ENCODE assay signal across 8 mouse cellular contexts in genomic region chr6:72414076-72414756, GRCm38 (mm10). TPM values are rescaled to one million over a fixed set of nuclear protein-coding genes. Genes with fewer than 3 reads are reported as not detected.
DNase-seq lines count a peak whose midpoint lies in the region; ATAC-seq and TF ChIP-seq lines count a peak whose summit lies in the region.

Gene Ggcx, plus strand, starts transcription at chr6:72414308.

- no peaks in the 10 kb centered on the region; the same call in 1 of the 2 replicates for H3K79me2 ChIP-seq in CH12.LX (replicated peaks; ENCODE audit: control insufficient read depth, extremely low read depth, insufficient read depth, poor library complexity, severe bottlenecking)

- TF ChIP-seq CTCF in CH12.LX (conservative IDR thresholded peaks at IDR 0.05 in 1 of 2, IDR thresholded peaks at IDR 0.05 in 1 of 2; ENCODE audit: low read depth in 2 of 2, low read length in 2 of 2) = no peak
- TF ChIP-seq CTCF in heart, postnatal 0 days (IDR thresholded peaks at IDR 0.05; ENCODE audit: low read depth) = peak; percentile 11; the same call in 1 of the 2 replicates
- peak; percentile 21; the same call in 1 of the 2 replicates for TF ChIP-seq CTCF in liver, postnatal 0 days (IDR thresholded peaks at IDR 0.05; ENCODE audit: low read depth)

- WGBS in forebrain, embryonic 12.5 days = 2% methylated on average over 33 of the region's 33 CpGs
- 2% methylated on average over 33 of the region's 33 CpGs for WGBS in heart, postnatal 0 days
- WGBS in large intestine, adult 2 months = under 1% methylated on average over 33 of the region's 33 CpGs
- WGBS in liver, postnatal 0 days (ENCODE audit: insufficient replicate concordance) = 1% methylated on average over 33 of the region's 33 CpGs
- 2% methylated on average over 33 of the region's 33 CpGs for WGBS in neural tube, embryonic 14.5 days

- no peak within 1 kb of the TSS for H3K27ac ChIP-seq in CH12.LX (ENCODE audit: insufficient read depth, low read depth)
- H3K27ac ChIP-seq in forebrain, embryonic 12.5 days = no peak within 1 kb of the TSS
- peak within 1 kb of the TSS; percentile 58 for H3K27ac ChIP-seq in heart, postnatal 0 days (ENCODE audit: low read depth)
- H3K27ac ChIP-seq in liver, postnatal 0 days (ENCODE audit: low read depth) = peak within 1 kb of the TSS; percentile 73
- H3K27ac ChIP-seq in neural tube, embryonic 14.5 days (ENCODE audit: low read depth, low read length) = 0 out of 2 replicates have a peak within 1 kb of the TSS, but pooled peaks have one; percentile 8

- TF ChIP-seq POLR2A in CH12.LX (IDR thresholded peaks at IDR 0.05; ENCODE audit: low read depth, low read length) = peak; percentile 85

- no peaks in the 10 kb centered on the region for H3K27me3 ChIP-seq in CH12.LX (replicated peaks)
- 0 out of 2 replicates have a peak, but pooled peaks cover 4% of the 10 kb centered on the region for H3K27me3 ChIP-seq in forebrain, embryonic 12.5 days
- H3K27me3 ChIP-seq in heart, postnatal 0 days (ENCODE audit: control insufficient read depth, insufficient read depth, low read length) = no peaks in the 10 kb centered on the region
- no peaks in the 10 kb centered on the region for H3K27me3 ChIP-seq in liver, postnatal 0 days (ENCODE audit: insufficient read depth, low read length)
- no peaks in the 10 kb centered on the region for H3K27me3 ChIP-seq in neural tube, embryonic 14.5 days (ENCODE audit: control insufficient read depth, insufficient read depth, low read length)

- ATAC-seq in forebrain, embryonic 12.5 days (ENCODE audit: low FRiP score) = peak; percentile 97
- ATAC-seq in heart, postnatal 0 days (ENCODE audit: insufficient read depth, low read depth) = peak; percentile 96
- ATAC-seq in liver, postnatal 0 days = peak; percentile 88
- ATAC-seq in neural tube, embryonic 14.5 days (ENCODE audit: low read depth) = peak; percentile 96

- DNase-seq in CH12.LX (ENCODE audit: extremely low read depth) = peak; percentile 96
- DNase-seq in c-Kit-positive CD71-positive TER-119-negative erythroid progenitor cells, embryonic 14.5 days (ENCODE audit: low read depth) = peak; percentile 92
- peak; percentile 96 for DNase-seq in heart, postnatal 0 days (ENCODE audit: low spot score)
- peak; percentile 85 for DNase-seq in large intestine, adult 2 months (ENCODE audit: low read depth, low spot score)
- DNase-seq in liver, postnatal 0 days = peak; percentile 95
- peak; percentile 99 for DNase-seq in testis, postnatal 10 days (ENCODE audit: low spot score)

- no peak for TF ChIP-seq RAD21 in CH12.LX (IDR thresholded peaks at IDR 0.05; ENCODE audit: low read depth, low read length)

- peaks cover 10 to 31% of the 10 kb centered on the region in 2 experiments for H3K36me3 ChIP-seq in CH12.LX (replicated peaks in 1 of 2; ENCODE audit: control insufficient read depth in 1 of 2, insufficient read depth in 1 of 2, low read length in 1 of 2)
- peaks cover 16% of the 10 kb centered on the region for H3K36me3 ChIP-seq in forebrain, embryonic 12.5 days (replicated peaks)
- peaks cover 17% of the 10 kb centered on the region for H3K36me3 ChIP-seq in heart, postnatal 0 days (replicated peaks; ENCODE audit: control insufficient read depth, insufficient read depth, low read length)
- H3K36me3 ChIP-seq in liver, postnatal 0 days (replicated peaks; ENCODE audit: insufficient read depth, low read length) = peaks cover 15% of the 10 kb centered on the region
- H3K36me3 ChIP-seq in neural tube, embryonic 14.5 days (ENCODE audit: control insufficient read depth, insufficient read depth, low read length) = peaks cover 10% of the 10 kb centered on the region; the same call in 1 of the 2 replicates

- H3K9me3 ChIP-seq in CH12.LX (replicated peaks; ENCODE audit: low read length) = no peaks in the 10 kb centered on the region
- H3K9me3 ChIP-seq in forebrain, embryonic 12.5 days = no peaks in the 10 kb centered on the region
- H3K9me3 ChIP-seq in heart, postnatal 0 days (replicated peaks; ENCODE audit: control insufficient read depth, low read length) = no peaks in the 10 kb centered on the region
- H3K9me3 ChIP-seq in liver, postnatal 0 days (ENCODE audit: low read length) = no peaks in the 10 kb centered on the region
- H3K9me3 ChIP-seq in neural tube, embryonic 14.5 days (ENCODE audit: control insufficient read depth, low read length) = no peaks in the 10 kb centered on the region

- H3K9ac ChIP-seq in CH12.LX (ENCODE audit: insufficient read depth, low read depth) = peak within 1 kb of the TSS; percentile 74
- peak within 1 kb of the TSS; percentile 83 for H3K9ac ChIP-seq in forebrain, embryonic 12.5 days
- peak within 1 kb of the TSS; percentile 85 for H3K9ac ChIP-seq in heart, postnatal 0 days (replicated peaks; ENCODE audit: low read depth, low read length)
- H3K9ac ChIP-seq in liver, postnatal 0 days (replicated peaks) = peak within 1 kb of the TSS; percentile 76
- H3K9ac ChIP-seq in neural tube, embryonic 14.5 days (replicated peaks; ENCODE audit: low read depth, low read length) = peak within 1 kb of the TSS; percentile 66

- dilution Hi-C loops in CH12.LX (cut with MboI; ENCODE audit: extremely low pct_ligation_motif_present, extremely low pct_unique_long_range_greater_than_20kb, low sequenced_read_pairs) = no loop called here

- TF ChIP-seq EP300 in CH12.LX (IDR thresholded peaks at IDR 0.05; ENCODE audit: low read length) = no peak
- TF ChIP-seq EP300 in heart, postnatal 0 days (IDR thresholded peaks at IDR 0.05; ENCODE audit: low read depth) = no peak
- no peak for TF ChIP-seq EP300 in liver, postnatal 0 days (IDR thresholded peaks at IDR 0.05; ENCODE audit: low read depth)

- H3K4me2 ChIP-seq in CH12.LX (ENCODE audit: insufficient read depth, low read depth, poor library complexity, severe bottlenecking) = peak within 1 kb of the TSS; percentile 82
- H3K4me2 ChIP-seq in forebrain, embryonic 12.5 days = peak within 1 kb of the TSS; percentile 81
- peak within 1 kb of the TSS; percentile 82 for H3K4me2 ChIP-seq in heart, postnatal 0 days (ENCODE audit: low read depth, low read length)
- H3K4me2 ChIP-seq in liver, postnatal 0 days (ENCODE audit: low read depth, low read length) = peak within 1 kb of the TSS; percentile 92
- peak within 1 kb of the TSS; percentile 88 for H3K4me2 ChIP-seq in neural tube, embryonic 14.5 days (ENCODE audit: low read depth, low read length)

- H3K4me3 ChIP-seq in CH12.LX (replicated peaks in 1 of 3; ENCODE audit: low read depth in 2 of 3, low read length in 2 of 3, poor library complexity in 1 of 3) = peak within 1 kb of the TSS; percentile 88 to 99 (median 97)
- peak within 1 kb of the TSS; percentile 78 for H3K4me3 ChIP-seq in forebrain, embryonic 12.5 days (replicated peaks)
- H3K4me3 ChIP-seq in heart, postnatal 0 days (ENCODE audit: low read depth, low read length) = peak within 1 kb of the TSS; percentile 85
- H3K4me3 ChIP-seq in liver, postnatal 0 days (ENCODE audit: low read depth, low read length) = peak within 1 kb of the TSS; percentile 72
- H3K4me3 ChIP-seq in neural tube, embryonic 14.5 days (ENCODE audit: low read depth, low read length) = peak within 1 kb of the TSS; percentile 46

- peaks cover 4 to 25% of the 10 kb centered on the region in 2 experiments; a peak in 3 of 4 replicates for H3K4me1 ChIP-seq in CH12.LX (ENCODE audit: control insufficient read depth in 1 of 2, insufficient read depth in 2 of 2)
- peaks cover 18% of the 10 kb centered on the region for H3K4me1 ChIP-seq in forebrain, embryonic 12.5 days
- peaks cover 8% of the 10 kb centered on the region; the same call in 1 of the 2 replicates for H3K4me1 ChIP-seq in heart, postnatal 0 days (ENCODE audit: control insufficient read depth, insufficient read depth)
- peaks cover 26% of the 10 kb centered on the region for H3K4me1 ChIP-seq in liver, postnatal 0 days (ENCODE audit: insufficient read depth)
- H3K4me1 ChIP-seq in neural tube, embryonic 14.5 days (ENCODE audit: control insufficient read depth, insufficient read depth, low read length) = peaks cover 8% of the 10 kb centered on the region

- in situ Hi-C loops in CH12.LX (cut with MboI; ENCODE audit: low pct_ligation_motif_present, low pct_unique_long_range_greater_than_20kb, low sequenced_read_pairs) = loop anchor here (25.0 kb wide), 1 partner anchor 423 kb away; no protein-coding TSS in a partner anchor

TF ChIP-seq in CH12.LX, 34 proteins besides CTCF, POLR2A, EP300 and RAD21 (continues in another document):
- TF ChIP-seq ZKSCAN1 (IDR thresholded peaks at IDR 0.05; ENCODE audit: borderline replicate concordance, low read depth, low read length) (no peak), NELFE (IDR thresholded peaks at IDR 0.05; ENCODE audit: low read depth, low read length) (peak; percentile 53; the same call in 1 of the 2 replicates), IRF4 (IDR thresholded peaks at IDR 0.05; ENCODE audit: low read depth, low read length) (no peak), ETS1 (conservative IDR thresholded peaks at IDR 0.05; ENCODE audit: low read depth, low read length) (no peak), HCFC1 (IDR thresholded peaks at IDR 0.05; ENCODE audit: low read depth, low read length) (peak; percentile 80), MAX (IDR thresholded peaks at IDR 0.05; ENCODE audit: low read length) (no peak), NRF1 (IDR thresholded peaks at IDR 0.05; ENCODE audit: low read depth, low read length) (peak; percentile 71), MAZ (IDR thresholded peaks at IDR 0.05; ENCODE audit: low read depth, low read length) (peak; percentile 58; the same call in 1 of the 2 replicates), KAT2A (IDR thresholded peaks at IDR 0.05; ENCODE audit: insufficient replicate concordance, low read length) (peak; percentile 54; the same call in 1 of the 2 replicates), ELF1 (IDR thresholded peaks at IDR 0.05; ENCODE audit: low read depth, low read length) (peak; percentile 87), TCF12 (IDR thresholded peaks at IDR 0.05; ENCODE audit: low read depth, low read length) (peak; percentile 45), ZMIZ1 (IDR thresholded peaks at IDR 0.05; ENCODE audit: low read depth, low read length) (peak; percentile 59), POLR2AphosphoS2 (IDR thresholded peaks at IDR 0.05; ENCODE audit: low read depth, low read length) (peak; percentile 63; the same call in 1 of the 2 replicates), USF1 (IDR thresholded peaks at IDR 0.05; ENCODE audit: low read depth, low read length) (no peak)

RNA-seq across cellular contexts. Expression of gene Ggcx, which starts in this region (rescaled TPM):
- total RNA-seq in CH12.LX (2012; rRNA removed) (6.6 and 6.7 TPM in 2 replicates), CH12.LX (2014; rRNA removed) (6.5 and 7.8 TPM in 2 replicates)
- polyA plus RNA-seq in CH12.LX (2012; ENCODE audit: insufficient read length, low read depth) = 4.7 and 5.2 TPM in 2 replicates
- 19.1 and 19.8 TPM in 2 replicates for polyA plus RNA-seq in forebrain, embryonic 12.5 days (2016; fragmentation: Nextera tagmentation; extraction: Ambion mirVana)
- 16.8 and 21.9 TPM in 2 replicates for total RNA-seq in heart, postnatal 0 days (2014; rRNA removed; ENCODE audit: low replicate concordance)
- polyA plus RNA-seq in heart, postnatal 0 days (2015; fragmentation: Nextera tagmentation; extraction: Ambion mirVana) = 13.2 and 16.8 TPM in 2 replicates
- polyA plus RNA-seq in large intestine, adult 2 months (2012; rRNA removed) = 9.3 and 12.4 TPM in 2 replicates
- polyA plus RNA-seq in liver, postnatal 0 days (2015; fragmentation: Nextera tagmentation; extraction: Ambion mirVana) = 16.2 and 20.7 TPM in 2 replicates
- 11.6 and 15.0 TPM in 2 replicates for polyA plus RNA-seq in neural tube, embryonic 14.5 days (2014; fragmentation: Nextera tagmentation; extraction: Ambion mirVana)

Comparison
In these comparisons a context has a peak if more than half of its experiments do, and no peak if none do; other contexts are left out.
1. H3K27ac ChIP-seq: peak in heart, postnatal 0 days (single experiment), liver, postnatal 0 days (single experiment) and neural tube, embryonic 14.5 days (single experiment); none in CH12.LX (single experiment) and forebrain, embryonic 12.5 days (single experiment).
2. H3K4me3 ChIP-seq: peak in every context shown above with its lines; median percentile 97 in CH12.LX; 85 in heart, postnatal 0 days; 78 in forebrain, embryonic 12.5 days; 72 in liver, postnatal 0 days; 46 in neural tube, embryonic 14.5 days.
3. CTCF ChIP-seq: peak in heart, postnatal 0 days (single experiment) and liver, postnatal 0 days (single experiment); none in CH12.LX (0 of 2).
4. Peak in every context shown above with its lines, with median percentiles within 50 percentile points of each other: DNase-seq, H3K4me2 ChIP-seq, H3K9ac ChIP-seq and ATAC-seq.